Mouse (Mus musculus) ES-E14 (cell line): ENCODE data around the gene Casp8.

Source experiments
- CHD2 ChIP-seq: IDR thresholded peaks from 2 replicates; pipeline ENCODE4 v1.6.1; 2014; ENCODE audit warnings: mild to moderate bottlenecking, low read depth, low read length, inconsistent platforms
- HCFC1 ChIP-seq: IDR thresholded peaks from 2 replicates; pipeline ENCODE4 v1.6.1; 2012; ENCODE audit warnings: low read length, inconsistent platforms, borderline replicate concordance; ENCODE audit not compliant: insufficient read depth
- MAFK ChIP-seq: IDR thresholded peaks from 2 replicates; pipeline ENCODE4 v1.6.1; 2014; ENCODE audit warnings: mild to moderate bottlenecking, low read depth, low read length, inconsistent platforms; ENCODE audit not compliant: insufficient read depth
- ZC3H11A ChIP-seq: IDR thresholded peaks from 2 replicates; pipeline ENCODE4 v1.6.1; 2012; ENCODE audit warnings: low read depth, mild to moderate bottlenecking, inconsistent platforms, low read length, borderline replicate concordance

DNA sequence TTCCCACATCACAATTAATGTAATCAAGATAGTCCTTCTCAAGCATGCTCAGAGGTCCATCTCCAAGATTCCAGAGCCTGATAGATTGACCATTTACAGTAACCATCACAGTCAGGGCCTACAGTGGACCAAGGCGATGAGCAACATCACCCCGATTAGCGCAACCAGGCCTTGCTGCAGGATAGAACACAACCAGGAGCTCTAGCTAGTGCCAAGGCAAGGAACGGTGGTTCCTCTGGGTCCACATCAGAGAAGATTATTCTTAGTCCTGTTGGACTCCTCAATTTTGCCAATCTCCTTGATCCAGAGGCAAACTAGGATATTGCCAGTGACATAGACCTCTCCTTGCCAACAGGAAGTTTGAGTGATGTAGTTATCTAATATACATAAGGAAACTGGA, 6.8 kb upstream of the Casp8 start:
- no peak for TF ChIP-seq ZC3H11A
- no peak for TF ChIP-seq MAFK
- no peak for TF ChIP-seq CHD2
- TF ChIP-seq HCFC1 = no peak
